Mouse (Mus musculus) kidney, adult 2 months (tissue): ENCODE data around the gene Ccdc85b.

Experiments used
- CTCF ChIP-seq: fragments of 200-500 bp; conservative IDR thresholded peaks from 2 replicates; pipeline ENCODE4 v1.5.1; 2011; ENCODE audit warnings: low read depth, mild to moderate bottlenecking, control low read depth, low read length, moderate library complexity, mixed read lengths; ENCODE audit not compliant: insufficient read depth, insufficient read length
- POLR2A ChIP-seq: fragments of 200-500 bp; IDR thresholded peaks from one replicate; pipeline ENCODE4 v1.6.1; 2011; ENCODE audit warnings: low read depth, low read length, control low read depth

- TF ChIP-seq CTCF (no peak), POLR2A (no peak)
Observed at GRCm38 (mm10) chr19:5477668-5478300, 20.1 kb upstream of the Ccdc85b start.
